Mouse (Mus musculus): ENCODE measurements at regions not wholly inside any gene's neighbourhood (a gene's known extent, or its start where the extent isn't known, plus 50 kb on each side); places are given as distances from the start of the nearest gene placed in this dataset.
A peak's percentile ranks its signal among the peaks of the same experiment; 100 is the strongest.
"Not testable (repeated sequence)": the region's sequence is repeated elsewhere in the genome, so short reads cannot be mapped to it uniquely, and the experiment has no call there.

- no peak for ATAC-seq (replicated peaks; ENCODE audit: low FRiP score, low TSS enrichment, poor library complexity, severe bottlenecking)
Observed at GRCm38 (mm10) chr12:74825664-74826063, 351.5 kb downstream of the Kcnh5 start.

GRCm38 (mm10) chr12:74824735-74825494 lies 352.2 kb downstream of the Kcnh5 start:
- ATAC-seq (replicated peaks; ENCODE audit: low FRiP score, low TSS enrichment, poor library complexity, severe bottlenecking) = no peak

DNA sequence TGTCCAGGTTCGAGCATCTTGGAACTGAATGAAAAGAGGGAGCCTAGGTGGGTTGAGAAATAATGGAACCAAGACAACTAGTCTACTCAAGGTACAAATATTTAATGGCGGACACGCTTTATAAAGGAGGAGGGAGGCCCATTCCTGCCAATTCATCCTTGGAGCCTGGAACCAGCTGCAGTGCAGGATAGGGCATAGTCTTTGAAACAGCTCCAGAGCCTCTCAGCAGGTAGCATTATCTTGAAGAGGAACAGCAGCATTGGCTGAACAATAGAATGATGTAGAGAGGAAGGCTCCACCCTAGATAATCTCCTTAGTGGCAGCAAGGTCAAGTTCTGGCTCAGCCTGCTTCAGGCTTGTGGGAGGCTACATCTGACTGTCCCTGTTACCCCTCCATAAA lies 361.0 kb downstream of the Kcnh5 start:
- not testable (repeated sequence) for ATAC-seq (replicated peaks; ENCODE audit: low FRiP score, low TSS enrichment, poor library complexity, severe bottlenecking)

- not testable (repeated sequence) for ATAC-seq (replicated peaks; ENCODE audit: low FRiP score, low TSS enrichment, poor library complexity, severe bottlenecking)
Observed at GRCm38 (mm10) chr12:74808571-74808970, 368.6 kb downstream of the Kcnh5 start.

- not testable (repeated sequence) for ATAC-seq (replicated peaks; ENCODE audit: low FRiP score, low TSS enrichment, poor library complexity, severe bottlenecking)
Observed at GRCm38 (mm10) chr12:74807926-74808325, 369.2 kb downstream of the Kcnh5 start.

DNA sequence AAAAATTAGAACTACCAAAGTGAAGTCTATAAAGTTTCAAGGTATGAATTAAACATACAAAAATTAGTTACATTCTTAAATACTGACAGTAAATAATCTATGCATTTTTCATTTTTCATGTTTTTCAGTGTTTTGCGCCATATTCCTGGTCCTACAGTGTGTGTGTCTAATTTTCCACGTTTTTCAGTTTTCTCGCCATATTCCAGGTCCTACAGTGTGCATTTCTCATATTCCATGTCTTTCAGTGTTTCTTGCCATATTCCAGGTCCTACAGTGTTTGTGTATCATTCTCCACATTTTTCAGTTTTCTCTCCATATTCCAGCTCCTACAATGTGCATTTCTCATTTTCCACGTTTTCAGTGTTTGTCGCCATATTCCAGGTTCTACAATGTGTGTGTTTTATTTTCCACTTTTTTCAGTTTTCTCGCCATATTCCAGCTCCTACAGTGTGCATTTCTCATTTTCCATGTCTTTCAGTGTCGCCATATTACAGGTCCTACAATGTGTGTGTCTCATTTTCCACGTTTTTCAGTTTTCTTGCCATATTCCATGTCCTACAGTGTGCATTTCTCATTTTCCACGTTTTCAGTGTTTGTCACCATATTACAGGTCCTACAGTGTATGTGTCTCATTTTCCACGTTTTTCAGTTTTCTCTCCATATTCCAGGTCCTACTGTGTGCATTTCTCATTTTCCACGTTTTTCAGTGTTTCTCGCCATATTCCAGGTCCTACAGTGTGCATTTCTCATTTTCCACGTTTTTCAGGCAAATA lies 373.2 kb downstream of the Kcnh5 start:
- peak; percentile 84 for ATAC-seq (replicated peaks; ENCODE audit: low FRiP score, low TSS enrichment, poor library complexity, severe bottlenecking)

DNA sequence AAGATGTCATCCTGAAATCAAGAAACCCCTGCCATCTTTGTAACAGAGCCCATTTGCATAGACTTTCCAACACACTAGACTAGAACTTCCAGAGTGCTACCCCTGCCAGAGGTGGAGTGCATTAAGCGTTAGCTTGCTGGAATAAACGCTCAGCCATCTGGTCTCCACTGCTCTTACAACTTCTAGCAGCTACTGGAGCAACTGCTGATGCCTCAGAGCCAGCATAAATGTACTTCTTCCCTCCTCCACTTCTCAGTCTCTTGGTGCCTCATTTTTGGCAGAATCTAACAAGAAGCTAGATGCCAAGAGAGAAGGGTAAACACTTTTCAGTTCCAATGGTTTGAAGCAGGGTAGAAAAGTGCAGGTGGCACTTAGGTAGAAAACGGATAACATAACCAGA lies 385.1 kb downstream of the Kcnh5 start:
- no peak for ATAC-seq (replicated peaks; ENCODE audit: low FRiP score, low TSS enrichment, poor library complexity, severe bottlenecking)

DNA sequence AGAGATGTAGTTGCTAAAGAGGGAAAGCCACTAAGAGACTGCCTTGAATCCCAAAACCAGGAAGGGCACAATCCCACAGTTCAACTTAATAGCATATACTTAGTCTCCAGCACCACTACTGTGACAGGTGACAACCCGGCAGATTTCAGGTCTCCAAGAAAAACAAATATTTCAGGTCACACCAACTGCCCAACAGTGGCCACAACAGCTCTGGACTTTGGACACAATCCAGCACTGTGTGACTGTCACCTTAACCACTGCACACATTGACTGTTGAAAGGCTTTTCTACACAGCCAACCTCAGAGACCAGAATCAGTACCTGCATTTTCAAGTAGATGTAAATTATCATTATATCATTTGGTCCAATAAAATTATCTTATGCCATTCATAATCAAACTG lies 414.8 kb downstream of the Kcnh5 start:
- no peak for ATAC-seq (replicated peaks; ENCODE audit: low FRiP score, low TSS enrichment, poor library complexity, severe bottlenecking)

DNA sequence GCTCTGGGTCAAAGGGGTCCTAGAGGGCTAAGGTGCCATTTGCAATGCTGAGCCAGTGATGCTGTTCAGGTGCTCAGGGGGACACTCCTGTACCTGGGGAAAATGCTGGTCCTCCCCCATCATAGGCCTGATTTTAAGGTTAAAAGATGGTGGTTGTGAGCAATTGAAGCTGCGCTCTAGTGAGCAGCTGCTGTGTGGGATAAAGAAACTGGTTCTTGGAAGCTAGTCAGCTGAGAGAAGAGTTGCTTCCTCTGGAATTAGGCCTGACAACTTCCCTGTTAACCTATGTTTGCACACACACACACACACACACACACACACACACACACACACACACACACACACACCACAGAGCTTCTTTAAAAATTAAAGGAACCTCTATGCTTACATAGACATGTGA lies 428.9 kb upstream of the Gm11042 start:
- no peak for ATAC-seq (replicated peaks; ENCODE audit: low FRiP score, low TSS enrichment, poor library complexity, severe bottlenecking)

DNA sequence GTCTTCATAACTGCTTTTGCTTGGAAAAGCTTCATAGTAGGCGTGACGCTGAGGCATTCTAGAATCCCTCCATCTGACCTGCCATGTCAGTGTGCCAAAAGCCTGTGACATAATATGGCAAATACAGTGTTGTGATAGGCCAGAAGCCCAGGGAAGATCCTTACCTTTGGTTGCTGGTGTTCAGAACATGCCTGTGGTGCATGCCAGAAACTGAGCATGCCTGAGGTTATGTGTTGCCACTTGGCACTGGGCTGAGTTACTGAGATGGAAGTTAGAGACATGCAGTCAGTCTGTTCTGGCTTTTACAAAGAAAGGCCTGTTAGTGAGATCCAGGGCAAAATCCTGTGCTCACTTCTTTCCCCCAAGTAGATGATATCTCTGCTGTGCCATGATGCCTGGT lies 412.7 kb upstream of the Gm11042 start:
- ATAC-seq (replicated peaks; ENCODE audit: low FRiP score, low TSS enrichment, poor library complexity, severe bottlenecking) = no peak

GRCm38 (mm10) chr12:74679149-74679548 lies 363.0 kb upstream of the Gm11042 start:
- ATAC-seq (replicated peaks; ENCODE audit: low FRiP score, low TSS enrichment, poor library complexity, severe bottlenecking) = no peak

GRCm38 (mm10) chr12:74677835-74678234 lies 361.6 kb upstream of the Gm11042 start:
- no peak for ATAC-seq (replicated peaks; ENCODE audit: low FRiP score, low TSS enrichment, poor library complexity, severe bottlenecking)

GRCm38 (mm10) chr12:74658406-74658805 lies 342.2 kb upstream of the Gm11042 start:
- ATAC-seq (replicated peaks; ENCODE audit: low FRiP score, low TSS enrichment, poor library complexity, severe bottlenecking) = no peak

DNA sequence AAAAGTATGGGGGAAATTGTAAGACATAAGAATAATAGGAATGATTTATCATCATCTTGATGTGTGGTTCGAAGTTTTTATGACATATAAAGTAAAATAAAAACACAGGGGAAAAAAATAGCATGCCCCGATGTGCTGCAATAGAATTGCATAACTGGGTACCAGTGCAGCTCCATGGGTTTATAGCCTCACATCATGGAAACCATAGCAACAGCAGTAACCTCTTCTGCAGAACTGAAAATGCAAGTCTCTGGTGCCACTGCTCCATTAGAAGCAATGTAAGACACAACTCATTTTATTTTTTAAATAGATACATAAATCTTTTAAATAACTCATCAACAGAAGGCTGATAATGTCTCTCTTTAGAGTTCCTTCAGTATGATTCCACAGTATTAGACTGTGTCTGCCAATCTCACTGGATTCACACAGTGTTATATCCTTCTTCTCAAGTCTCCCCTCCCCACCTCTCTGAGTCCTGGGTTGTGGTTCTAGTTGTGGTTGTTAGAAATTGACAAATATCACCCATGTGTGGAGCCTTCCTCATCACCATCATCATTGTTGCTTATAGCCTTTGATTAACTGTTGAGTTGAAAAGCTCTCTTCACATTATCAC lies 340.9 kb upstream of the Gm11042 start:
- no peak for ATAC-seq (replicated peaks; ENCODE audit: low FRiP score, low TSS enrichment, poor library complexity, severe bottlenecking)

DNA sequence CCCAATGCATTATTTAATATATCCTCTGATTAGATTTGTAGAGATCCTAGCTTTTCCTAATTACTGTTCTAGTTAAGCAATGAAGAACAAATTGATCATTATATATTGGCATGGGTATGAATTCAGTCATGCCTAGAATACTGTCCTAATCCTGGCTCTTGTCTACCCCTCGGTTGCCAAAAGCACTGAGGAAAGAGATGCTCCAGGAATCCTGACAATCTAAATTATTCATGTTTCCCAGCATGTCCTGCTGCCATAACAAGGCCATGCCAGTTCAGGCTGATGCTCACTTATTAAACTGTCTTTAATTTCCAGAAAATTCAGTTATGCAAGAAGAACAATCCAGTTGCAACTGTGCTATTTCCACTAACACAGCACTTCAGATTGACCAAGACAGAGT lies 335.1 kb upstream of the Gm11042 start:
- ATAC-seq (replicated peaks; ENCODE audit: low FRiP score, low TSS enrichment, poor library complexity, severe bottlenecking) = no peak

DNA sequence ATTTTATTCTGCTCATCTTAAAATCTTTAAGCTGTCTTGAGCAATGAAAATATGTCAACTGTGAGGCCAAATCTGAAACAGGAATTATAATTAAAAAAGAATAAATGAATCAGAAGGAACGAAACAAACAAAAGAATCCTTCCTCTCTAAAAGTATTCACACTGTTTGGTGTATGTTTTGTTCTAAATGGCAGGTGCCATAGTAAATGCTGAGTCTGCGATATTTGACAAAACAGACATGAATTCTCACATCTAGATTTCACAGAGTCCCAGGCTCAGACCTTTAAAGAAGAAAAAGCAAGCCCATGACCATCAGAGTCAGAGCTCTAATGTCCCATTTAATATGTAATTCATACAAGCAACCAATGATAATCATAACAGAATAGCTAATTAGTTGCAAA lies 316.6 kb upstream of the Gm11042 start:
- no peak for ATAC-seq (replicated peaks; ENCODE audit: low FRiP score, low TSS enrichment, poor library complexity, severe bottlenecking)

- ATAC-seq (replicated peaks; ENCODE audit: low FRiP score, low TSS enrichment, poor library complexity, severe bottlenecking) = no peak
Observed at GRCm38 (mm10) chr12:74595208-74595607, 279.0 kb upstream of the Gm11042 start.

GRCm38 (mm10) chr12:74554599-74554998 lies 238.4 kb upstream of the Gm11042 start:
- ATAC-seq (replicated peaks; ENCODE audit: low FRiP score, low TSS enrichment, poor library complexity, severe bottlenecking) = no peak

DNA sequence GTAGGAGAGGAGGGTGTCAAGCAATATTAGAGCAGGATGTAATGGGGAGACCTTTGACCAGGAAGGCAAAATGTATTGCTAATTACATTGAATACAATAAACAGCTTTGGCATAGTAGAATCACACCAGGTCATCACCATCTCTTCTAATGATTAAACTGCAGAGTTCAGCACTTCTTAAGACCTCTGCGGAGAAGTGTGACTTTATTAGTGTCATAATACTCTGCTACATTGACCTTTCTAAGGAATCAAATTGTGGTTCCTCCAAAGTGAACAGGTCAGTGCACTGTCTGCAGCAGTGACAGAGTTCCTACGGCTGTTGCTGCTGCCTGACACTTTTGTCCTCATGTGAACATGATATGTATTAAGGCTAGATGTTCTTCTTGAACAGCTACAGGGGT lies 228.0 kb upstream of the Gm11042 start:
- no peak for ATAC-seq (replicated peaks; ENCODE audit: low FRiP score, low TSS enrichment, poor library complexity, severe bottlenecking)

DNA sequence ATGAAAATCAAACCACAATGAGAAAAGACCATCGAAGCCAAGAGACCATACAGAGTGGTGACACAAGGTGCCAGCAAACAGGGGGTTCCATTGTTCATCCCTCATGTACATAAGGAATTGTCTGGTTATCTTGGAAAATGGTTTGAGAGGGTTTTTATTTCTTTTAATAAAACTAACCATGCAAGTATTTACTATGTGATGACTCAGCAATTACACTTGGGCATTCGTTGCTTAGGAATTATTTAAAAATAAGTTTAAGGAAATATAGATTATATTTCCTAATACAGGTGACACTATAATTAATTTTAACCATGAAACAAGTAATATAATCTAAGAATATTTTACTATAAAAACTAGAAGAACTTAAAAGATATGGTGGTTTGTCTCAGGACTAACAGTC lies 218.7 kb upstream of the Gm11042 start:
- no peak for ATAC-seq (replicated peaks; ENCODE audit: low FRiP score, low TSS enrichment, poor library complexity, severe bottlenecking)
